Mouse (Mus musculus) heart, adult 8-10 months (tissue): ENCODE measurements around the gene Fgf13. TPM values are rescaled to one million over a fixed set of nuclear protein-coding genes. Genes with fewer than 3 reads are reported as not detected.

ENCODE experiments used
- DNase-seq: peaks from one replicate; pipeline ENCODE4 v3.0.0; 2022; ENCODE audit warnings: low spot score
- total RNA-seq, 4 experiments: library from RNA; stranded (reverse); gene quantifications; 2 replicates each; pipeline ENCODE4 v1.2.4; 2022

Gene Fgf13
- total RNA-seq = 100 to 1,000 TPM; 111 to 123 (median 119) TPM

DNA sequence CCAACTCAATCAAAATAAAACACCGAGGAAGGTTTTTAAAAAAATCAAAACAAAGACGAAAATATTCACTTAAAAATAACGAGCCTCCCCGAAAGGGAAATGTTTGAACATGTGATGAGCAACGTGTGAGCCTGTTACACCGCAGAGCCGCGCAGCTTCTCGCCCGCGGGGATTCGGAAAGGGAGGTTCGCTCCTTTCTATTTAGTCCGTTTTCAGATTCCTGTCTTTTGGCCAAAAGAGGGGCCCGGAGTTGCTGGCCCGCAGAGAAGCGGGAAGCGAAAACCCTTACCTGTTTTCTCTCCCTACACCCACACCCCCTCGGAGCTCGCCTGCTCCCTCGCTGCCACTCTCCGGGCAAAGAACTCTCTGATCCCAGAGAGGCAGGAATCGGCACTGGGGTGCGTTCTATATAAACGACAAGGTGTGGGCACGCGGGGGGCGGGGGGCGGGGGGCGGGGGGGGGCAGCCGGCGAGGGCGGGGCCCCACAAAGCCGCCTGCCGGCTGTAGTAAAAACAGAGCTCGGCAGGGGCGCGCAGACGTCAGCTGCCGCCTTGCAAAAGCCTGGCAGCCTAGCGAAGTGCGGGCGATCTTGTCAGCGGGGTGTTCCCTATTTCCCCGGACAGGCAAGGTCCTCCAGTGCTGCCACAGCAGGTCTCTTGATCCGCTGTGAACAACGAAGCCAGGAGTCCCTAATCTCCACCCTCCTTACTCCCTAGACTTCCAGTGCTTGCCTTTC, at the start of gene Fgf13:
TSS of gene Fgf13 (minus strand) at position 377 of the 737 bp plus-strand sequence.
- no peak for DNase-seq

DNA sequence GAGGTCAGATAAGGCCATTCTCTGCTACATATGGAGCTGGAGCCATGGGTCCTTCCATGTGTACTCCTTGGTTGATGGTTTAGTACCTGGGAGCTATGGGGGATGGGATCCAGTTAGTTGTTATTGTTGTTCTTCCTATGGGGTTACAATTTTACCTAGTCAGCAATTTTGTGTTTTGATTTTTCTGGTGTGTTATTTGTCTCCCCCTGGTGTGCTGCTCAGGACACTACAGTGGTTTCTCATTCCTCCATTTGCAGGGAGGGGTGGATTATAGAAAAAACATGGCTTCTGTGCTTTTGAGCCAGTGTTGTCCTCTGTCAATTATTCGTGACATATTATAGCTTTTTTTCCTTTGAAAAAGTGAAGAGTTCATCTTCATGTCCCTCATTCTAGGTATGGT, 38.7 kb upstream of the Fgf13 start:
- no peak for DNase-seq

DNA sequence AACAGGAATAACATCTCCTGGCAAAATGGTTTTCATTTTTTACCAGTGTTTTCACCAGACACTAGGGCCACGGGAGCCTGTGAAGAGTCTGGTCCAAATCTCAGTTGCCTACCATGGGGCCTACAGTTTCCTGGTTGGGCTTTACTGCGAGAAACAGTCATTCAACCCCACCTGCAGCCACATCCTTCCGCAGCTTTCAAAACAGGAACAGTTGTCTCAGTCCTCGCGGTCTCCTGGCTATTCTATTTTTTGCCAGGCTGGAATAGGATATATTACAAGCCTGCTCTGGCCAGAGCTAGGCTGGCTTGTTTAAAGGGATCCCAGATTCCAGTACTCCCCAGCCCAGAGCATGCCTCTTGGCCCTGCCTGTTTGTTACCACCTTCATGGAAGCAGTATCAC, 21.2 kb upstream of the Fgf13 start:
- DNase-seq = no peak

DNA sequence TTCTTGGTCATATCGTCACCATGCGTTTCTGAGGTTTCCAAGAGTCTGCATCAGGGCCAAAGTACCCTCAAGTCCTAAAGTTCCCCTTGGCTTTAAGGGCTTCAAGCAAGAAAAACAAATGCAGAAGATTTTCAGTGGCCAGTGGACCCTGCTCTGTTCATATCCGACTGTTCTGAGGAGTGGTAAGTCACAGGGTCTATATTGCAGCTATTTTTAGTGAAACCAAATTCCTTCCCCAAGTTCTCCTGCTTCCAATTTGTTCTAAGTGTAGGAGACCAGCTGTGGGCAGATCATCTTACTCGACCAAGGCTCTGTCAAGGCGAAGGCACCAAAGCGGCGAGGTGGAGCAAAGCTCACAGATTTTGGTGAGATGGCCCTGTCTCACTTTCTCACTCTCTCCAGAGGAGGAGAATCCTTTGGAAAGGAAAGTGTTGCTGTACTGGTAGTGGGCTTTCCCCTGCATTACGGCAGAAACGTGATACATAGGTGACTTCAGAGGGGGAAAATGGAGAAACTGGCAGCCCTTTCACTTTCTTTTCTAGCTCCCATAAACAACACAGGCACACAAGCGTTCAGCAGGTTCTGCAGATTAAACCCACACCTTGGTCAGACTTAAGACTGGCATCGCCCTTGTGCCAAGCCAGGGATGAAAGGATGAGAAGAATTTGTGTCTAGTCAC, 17.8 kb upstream of the Fgf13 start:
- no peak for DNase-seq

DNA sequence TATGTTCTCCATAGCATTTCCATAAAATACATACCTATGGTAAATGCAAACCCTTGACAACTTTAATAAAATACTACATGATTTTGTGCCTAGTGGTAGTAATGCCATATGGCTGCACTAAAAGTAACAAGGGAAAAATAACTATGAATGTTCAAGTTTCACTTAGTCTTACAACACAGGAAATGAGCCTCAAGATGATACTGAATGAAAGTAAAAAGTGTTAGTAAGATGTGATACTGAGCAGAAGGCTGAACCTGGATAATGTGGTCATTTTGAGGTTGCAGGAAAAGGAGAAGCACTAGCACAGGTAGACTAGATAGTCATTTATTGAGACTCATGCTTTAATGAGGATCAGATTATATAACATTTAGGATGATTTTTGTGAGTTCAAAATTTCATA, 16.2 kb upstream of the Fgf13 start:
- DNase-seq = no peak

DNA sequence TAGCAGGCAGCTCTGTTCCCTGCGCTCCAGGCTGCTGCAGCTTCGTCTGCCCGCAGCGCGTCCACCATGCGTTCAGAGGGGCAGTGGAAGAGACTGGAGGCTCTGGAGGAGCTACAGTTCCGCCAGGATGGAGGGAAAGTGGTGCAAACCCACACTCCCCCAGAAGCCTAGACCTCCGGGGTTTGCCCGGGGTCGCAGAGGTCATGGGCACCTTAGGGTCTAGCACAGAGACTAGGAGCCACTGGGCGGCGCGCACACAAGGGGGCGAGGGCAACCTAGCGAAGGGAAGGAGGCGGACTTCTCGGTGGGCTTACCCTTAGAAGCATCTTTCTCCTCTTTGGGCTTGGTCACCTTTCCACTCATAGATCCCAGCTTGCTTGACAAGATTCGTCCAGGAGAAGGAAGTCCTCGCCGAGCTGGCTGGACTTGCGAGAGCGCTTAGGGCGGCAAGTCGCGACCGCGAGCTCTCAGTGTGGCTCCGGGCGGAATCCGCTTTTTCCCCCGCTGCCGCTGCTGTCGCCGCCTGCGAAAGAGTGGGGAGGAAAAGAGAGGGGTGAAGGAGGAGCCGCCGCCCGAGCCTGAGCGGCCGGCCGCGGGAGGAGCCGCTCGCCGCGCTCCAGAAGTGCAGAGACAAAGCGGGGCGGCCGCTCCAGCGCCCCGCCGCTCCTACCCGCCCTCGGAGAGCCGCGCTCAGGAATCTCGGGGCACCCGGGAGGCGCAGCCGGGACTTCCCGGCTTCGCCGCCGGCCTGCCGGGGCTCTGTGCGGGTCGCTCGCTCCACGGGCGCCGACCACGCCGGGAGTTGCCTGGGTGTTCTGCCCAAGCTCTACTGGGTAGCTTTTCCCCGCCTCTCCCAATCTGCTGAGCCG, 811 bp downstream of the Fgf13 start:
- DNase-seq = no peak

DNA sequence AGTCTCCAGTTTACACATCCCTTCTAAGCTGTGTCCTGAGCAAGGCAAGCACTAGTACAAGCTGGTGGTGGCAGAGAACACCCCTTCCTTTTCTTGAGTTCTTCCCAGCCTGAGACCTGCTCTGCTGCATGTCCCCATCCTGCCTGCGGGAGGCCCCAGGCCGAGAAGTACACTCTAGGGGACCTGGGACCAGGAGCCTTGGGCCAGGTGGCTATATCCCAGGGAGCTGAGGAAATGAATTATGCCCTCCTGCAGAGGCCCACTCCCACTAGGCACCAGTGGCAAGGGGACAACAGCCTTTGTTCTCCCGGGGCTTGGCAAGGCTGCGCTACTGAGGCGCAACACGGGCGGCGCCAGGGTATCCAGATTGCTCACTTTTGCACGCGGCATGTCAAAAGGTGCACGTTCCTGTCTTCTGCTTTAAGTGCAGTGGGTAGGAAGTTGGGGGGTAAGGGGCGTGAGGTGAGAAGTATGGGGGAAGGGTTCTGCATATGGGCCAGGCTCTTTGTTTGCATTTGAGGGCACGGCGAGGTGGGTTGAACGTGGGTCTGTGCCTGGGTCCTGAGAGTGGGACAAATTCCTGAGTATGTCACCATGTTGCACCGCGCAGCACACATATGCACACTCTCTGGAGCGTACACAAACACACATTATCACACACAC, 1.7 kb downstream of the Fgf13 start:
- no peak for DNase-seq

DNA sequence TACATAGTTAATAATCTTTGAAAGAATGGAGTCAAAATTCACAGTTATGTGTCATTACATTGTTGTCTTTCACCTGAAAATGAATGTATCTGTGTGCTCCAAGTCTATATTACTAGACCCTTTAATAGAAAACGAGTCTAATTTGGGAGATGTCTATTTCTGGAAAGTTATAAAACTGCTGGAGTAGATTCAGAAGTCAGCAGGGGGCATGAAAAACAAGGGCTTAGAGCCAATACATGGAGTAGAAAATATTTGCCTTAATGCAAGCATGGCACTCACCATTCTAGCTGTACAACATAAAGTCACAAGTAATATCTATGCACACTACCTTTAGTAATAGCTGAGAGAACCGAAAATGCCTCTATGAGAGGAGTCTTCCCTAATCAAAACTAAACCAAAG, 19.9 kb downstream of the Fgf13 start:
- DNase-seq = no peak

DNA sequence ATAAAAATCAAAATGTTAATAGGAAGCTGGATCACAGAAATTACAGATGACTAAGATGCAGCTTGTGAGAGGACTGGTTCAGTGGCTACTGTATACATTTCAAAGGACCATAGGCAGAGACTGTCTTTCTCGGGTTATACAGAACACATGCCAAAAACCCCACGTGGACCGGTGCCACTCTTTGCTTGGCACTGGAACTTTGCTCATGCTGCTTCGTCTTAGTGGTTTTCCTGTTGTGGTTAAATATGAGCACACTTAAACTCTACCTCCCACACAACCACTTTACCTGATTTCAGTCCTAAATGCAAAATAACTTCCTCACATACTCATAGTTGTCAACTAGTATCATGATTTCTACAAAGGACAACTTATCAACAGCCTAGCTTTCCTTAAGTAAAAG, 59.6 kb downstream of the Fgf13 start:
- DNase-seq = no peak

DNA sequence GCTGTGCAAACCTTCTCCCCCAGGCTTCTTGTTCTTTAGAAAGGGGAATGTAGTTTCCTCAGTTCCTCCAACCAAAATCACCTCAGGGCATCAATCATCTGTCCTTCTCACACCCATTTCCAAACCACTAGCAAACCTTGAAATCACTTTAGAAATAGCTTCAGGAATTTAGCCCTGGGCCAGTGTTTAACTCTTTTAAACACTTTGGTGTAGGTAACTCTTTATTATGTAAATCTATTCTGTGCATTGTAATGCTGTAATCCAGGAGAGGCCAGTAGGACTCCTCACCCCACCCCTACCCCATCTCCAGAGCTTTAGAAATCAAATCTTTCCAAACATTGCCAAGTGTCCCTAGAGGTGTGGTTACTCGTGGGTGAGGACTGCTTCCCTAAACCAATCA, 74.5 kb downstream of the Fgf13 start:
- no peak for DNase-seq

DNA sequence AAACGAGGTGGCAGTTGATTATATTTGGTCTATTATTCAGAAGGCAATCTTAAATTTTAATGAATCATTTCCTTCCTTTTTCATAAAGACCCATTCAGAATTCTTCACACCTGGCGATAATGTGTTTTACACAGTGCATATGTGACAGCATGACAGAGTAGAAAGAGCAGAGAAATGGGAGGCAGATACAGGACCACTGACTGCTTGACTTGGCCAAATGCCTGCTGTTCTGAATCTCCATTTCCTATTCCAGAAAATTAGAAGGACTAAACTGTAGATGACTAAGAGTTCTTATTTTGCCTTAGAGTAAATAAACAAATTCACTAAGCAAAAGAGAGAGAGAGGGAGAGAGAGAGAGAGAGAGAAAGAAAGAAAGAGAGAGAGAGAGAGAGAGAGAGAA, 82.4 kb downstream of the Fgf13 start:
- DNase-seq = no peak

DNA sequence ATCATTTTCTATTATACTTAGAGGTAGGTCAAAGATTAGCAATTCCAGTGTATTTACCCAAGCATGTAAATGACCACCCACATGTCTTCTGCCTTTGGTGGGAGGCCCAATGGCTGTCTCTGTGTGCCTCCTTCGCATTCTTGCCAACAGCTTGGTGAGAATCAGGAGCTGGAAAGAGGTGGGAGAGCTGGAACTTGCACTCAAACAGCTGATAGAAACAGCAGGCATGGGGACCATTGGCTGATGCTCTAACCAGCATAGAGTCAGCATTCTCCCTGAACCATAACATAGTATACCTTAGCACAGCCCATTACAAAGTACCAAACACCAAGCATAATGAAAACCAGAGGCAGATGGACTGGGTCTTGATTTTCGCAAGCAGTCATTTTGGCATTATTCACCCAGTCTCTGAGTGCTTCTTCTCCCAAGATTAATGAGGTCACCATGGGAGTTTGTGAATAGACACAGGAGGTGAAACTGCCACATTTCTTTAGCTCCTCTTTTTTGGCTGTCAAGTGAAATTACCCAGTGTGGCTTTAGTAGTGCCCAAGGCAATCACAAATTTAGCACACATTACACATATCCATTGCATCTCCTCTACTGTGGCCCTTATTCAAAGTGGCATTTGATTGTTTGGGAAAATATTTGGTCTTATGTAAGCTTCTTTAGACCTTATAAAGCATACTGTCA, 165.1 kb downstream of the Fgf13 start:
- no peak for DNase-seq

DNA sequence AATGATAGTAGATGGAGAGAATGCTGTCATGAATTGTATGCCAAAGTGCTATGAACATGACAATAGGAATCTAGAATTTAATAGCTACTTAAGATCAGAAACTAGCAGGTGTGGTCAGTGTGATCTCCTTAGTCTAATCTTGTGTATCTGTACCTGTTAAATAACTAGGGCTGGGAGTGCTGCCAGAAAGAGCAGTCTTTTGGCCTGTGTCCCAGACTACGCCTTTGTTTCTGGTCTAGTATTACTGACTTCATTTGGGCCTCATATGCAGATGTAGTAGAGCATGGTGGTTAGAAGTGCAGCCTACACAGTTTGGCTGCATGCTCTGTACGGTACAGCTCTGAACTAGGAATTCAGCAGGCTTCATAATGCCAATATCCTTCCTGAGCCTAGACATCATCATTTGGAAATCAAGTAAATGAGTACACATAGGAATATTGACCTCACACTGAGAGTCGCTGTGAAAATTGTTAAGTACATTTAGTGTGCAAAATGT, 276.9 kb downstream of the Fgf13 start:
- DNase-seq = no peak

DNA sequence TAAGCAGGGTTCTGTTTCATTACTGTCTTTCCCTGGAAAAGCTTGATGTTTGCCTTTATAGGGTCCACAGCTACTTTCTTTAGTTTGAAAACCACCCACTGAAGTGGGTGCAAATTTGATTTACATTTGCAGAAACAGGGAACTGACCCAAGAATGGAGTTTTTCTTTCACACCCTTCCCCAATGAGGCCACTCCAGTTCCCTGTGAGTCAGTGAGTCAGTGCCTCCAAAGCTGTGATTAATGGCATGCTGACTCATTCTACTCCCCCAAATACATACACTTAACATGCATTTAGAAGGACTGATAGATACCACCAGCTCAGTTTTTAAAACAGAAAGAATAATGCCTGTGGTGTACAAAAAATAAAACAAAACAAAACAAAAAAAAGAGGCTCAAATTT, 316.3 kb downstream of the Fgf13 start:
- DNase-seq = no peak

DNA sequence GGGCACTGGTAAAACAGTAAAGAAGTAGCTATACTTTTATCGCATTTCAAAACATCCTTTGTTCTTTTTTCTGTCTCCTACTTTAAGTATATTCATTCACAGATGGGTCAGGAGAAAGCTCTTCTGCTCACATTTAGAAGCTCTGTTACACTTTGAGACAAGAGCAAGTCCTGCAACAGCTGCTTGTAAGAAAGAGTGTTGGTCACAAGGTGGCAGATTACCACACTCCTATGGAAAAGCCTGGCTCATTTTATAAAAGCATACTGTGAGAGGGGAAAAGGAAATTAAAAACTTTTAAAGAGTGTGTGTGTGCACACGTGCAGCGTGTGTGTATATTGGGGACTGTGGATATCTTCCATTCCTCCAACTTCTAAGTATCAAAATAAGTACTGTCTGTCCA, 324.1 kb downstream of the Fgf13 start:
- DNase-seq = no peak

DNA sequence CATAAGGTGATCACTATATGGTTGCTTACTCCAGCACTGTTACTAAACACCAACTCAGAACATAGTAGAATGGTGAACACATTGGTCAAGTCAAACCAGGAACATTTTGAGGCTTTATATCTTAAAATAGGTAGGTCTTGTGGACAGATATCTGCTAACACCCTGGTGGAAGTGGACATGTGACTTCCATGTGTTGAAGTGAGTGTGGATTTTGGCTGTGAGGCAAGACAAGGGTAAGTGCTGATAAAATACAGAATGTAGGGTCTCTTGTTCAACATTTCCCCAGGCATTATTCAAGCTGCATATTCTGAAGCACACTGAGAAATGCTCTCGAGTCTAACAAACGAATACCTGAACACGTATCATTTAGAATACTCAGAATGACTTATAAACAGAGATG, 324.7 kb downstream of the Fgf13 start:
- DNase-seq = peak; percentile 9

DNA sequence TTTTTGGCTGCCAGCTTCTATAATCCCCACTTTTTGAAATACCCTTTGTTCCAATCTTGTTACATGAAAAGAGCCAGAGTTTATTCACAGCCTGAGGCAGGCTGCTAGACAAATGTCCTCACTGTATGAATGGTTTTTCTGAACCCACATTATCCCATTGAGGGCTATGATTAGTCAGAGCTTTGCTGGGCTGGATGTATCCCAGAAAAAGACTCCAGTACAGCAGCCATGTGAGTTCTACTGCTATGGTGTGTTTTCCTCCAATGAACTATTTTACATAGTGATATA, 326.5 kb downstream of the Fgf13 start:
- no peak for DNase-seq

DNA sequence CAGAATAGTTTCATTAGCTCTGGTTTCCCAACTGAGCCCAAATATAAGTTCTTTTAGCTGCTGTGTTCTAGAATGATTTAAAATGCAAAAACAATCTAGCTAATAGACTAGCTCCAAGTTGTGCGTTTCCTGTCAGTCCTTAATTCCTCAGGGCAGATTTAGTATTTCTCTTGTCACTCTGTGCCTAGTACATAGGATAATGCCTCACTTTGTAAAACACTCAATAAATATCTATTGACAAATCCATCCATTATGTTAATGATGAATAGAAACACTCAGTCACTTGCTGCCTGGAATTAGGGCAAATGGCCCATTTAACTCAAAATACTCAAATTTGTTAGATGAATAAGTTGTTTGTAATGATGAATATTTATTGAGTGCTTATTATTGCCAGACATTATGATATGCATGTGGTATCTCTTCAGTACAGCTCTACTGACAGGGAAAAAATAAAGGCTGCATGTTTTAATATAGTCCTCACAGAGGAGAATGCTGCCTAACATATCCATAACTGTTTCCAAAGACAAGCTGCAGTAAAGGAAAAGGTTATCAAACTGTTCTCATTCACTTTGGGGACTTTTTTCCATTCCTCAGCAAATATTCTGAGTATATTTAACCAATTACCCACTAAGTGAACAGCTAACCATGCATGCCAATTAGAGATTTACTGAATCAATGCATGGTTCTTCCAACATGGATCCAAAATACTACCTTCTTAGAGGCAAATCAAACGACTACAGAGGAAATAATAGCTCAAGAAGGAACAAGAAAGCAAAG, 327.0 kb downstream of the Fgf13 start:
- no peak for DNase-seq

DNA sequence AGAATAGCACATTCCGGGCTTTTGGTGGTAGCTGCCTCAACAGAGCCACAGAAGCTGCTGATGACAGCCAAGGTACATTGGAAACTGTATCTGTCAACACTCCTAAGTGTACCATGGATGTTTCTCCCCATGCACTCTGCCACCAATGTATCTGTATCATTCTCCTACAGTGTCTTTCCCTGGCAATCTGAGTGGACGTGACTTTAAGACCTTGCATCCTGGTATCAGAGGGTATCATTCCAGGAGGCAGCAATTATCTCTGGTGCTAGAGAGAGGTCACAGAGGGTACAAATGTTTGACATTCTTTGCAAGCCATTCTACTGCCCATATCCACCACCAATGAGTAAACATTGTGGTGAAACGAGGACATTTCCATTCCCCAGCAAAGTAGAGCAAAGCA, 347.2 kb downstream of the Fgf13 start:
- peak; percentile 38 for DNase-seq

DNA sequence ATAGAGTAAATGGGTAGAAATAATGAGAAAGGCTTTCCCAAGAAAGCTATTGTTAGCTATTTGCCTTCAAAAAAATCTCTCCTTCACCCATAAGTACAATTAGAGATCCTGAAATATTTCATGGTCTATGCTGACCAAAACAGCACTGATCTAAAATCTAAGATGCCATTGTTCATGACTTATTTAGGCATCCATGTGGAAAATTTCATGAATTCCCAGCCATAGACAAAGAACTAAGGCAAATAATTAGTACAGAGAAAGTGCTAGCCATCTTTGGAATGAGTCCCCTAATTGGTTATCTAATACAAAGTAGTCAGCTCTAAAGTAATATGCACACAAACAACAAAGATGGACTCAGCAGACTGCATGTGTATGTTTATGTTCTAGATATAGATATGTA, 366.7 kb downstream of the Fgf13 start:
- no peak for DNase-seq

DNA sequence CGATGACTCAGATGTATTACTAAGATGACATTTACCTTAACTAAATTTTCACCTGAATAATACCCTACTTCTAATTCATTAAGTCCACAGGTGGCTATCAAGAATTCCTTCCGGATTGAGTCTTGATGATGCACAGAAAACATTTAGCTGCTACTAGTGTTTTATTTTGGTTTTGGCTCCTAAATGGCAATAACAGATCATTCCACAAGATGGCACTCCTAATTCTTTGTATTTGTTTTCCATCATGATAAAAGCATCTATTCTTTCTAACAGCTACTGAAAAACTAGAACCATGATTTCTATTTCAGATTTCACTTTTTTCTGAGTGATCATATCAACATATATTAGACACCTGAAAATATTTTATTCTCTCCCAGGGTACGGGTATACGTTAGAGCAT, 373.7 kb downstream of the Fgf13 start:
- DNase-seq = no peak
